Mouse (Mus musculus): ENCODE measurements around the gene Hnrnpa1.

Gene Hnrnpa1

DNA sequence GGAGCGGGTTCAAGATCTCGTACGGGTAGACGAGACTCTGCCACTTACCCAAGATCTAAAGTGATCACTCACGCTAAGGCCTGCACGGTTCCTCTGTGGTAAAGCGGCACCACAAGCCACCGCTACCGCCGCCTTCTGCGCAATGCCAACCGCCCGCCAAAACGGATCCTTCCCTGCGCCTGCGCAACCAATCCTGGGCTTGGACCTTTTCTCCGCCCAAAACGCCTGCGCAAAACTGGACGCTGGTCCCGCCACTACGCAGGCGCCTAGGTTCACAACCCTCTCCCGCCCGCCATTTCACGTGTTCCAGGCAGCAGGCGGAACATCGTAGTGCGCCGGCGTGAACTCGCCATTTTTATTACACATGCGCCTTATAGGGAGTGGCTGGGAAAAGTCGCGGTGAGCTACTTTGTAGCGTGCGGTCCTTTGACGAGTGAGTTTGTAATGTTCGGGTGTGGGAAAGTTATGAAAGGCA lies 510 bp upstream of the Hnrnpa1 start, which contains the start of gene Cbx5:
Cbx5 (minus strand) TSS at position 132 of the 475 bp plus-strand sequence.
- in situ Hi-C loops (cut with MboI, MseI), result loop anchor here in 1 of 2 experiments (25.0 kb wide), 1 partner anchor 727 kb away; the partner anchor contains the start of genes Gm10337, Map3k12, Npff and Tarbp2

GRCm38 (mm10) chr15:103241071-103242018 lies 1.1 kb downstream of the Hnrnpa1 start:
- in situ Hi-C loops (cut with MboI, MseI), result loop anchor here in 1 of 2 experiments (25.0 kb wide), 1 partner anchor 729 kb away; the partner anchor contains the start of genes Gm10337, Map3k12, Npff and Tarbp2

GRCm38 (mm10) chr15:103242885-103243284 lies 2.7 kb downstream of the Hnrnpa1 start:
- in situ Hi-C loops (cut with MboI, MseI), result loop anchor here in 1 of 2 experiments (25.0 kb wide), 1 partner anchor 731 kb away; the partner anchor contains the start of genes Gm10337, Map3k12, Npff and Tarbp2

GRCm38 (mm10) chr15:103245616-103246015 lies 5.4 kb downstream of the Hnrnpa1 start:
- in situ Hi-C loops (cut with MboI, MseI), result loop anchor here in 1 of 2 experiments (25.0 kb wide), 1 partner anchor 733 kb away; the partner anchor contains the start of genes Gm10337, Map3k12, Npff and Tarbp2

DNA sequence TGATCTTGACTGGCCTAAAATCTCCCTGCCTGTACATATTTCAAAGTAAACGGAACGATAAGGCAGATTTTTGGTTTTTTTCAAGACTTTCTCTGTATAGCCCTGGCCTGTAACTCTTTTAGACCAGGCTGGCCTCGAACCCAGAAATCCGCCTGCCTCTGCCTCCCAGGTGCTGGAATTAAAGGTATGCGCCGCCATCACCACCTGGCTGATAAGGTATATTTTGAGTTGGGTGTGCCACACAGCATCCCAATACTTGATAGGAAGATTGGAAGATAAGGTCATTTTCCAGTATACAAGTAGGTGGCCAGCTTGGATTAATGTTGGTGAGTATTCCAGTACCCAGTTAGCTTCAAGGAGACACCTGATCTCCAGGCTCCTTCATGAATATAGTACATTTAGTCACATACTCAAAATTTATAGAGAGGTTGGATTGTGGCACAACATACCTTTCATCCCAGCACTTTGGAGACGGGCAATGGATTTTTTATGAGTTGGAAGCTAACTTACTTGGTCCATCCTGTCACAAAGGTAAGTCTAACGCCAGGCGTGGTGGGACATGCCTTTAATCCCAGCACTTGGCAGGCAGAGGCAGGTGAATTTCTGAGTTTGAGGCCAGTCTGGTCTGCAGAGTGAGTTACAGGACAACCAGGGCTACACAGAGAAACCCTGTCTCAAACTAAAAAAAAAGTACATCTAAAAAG lies 7.0 kb downstream of the Hnrnpa1 start:
- in situ Hi-C loops (cut with MboI, MseI), result loop anchor here in 1 of 2 experiments (25.0 kb wide), 1 partner anchor 735 kb away; the partner anchor contains the start of genes Gm10337, Map3k12, Npff and Tarbp2

- in situ Hi-C loops (cut with MboI, MseI), result loop anchor here in 1 of 2 experiments (25.0 kb wide), 1 partner anchor 736 kb away; the partner anchor contains the start of genes Gm10337, Map3k12, Npff and Tarbp2
Measured at GRCm38 (mm10) chr15:103247782-103248400, 7.7 kb downstream of the Hnrnpa1 start.

DNA sequence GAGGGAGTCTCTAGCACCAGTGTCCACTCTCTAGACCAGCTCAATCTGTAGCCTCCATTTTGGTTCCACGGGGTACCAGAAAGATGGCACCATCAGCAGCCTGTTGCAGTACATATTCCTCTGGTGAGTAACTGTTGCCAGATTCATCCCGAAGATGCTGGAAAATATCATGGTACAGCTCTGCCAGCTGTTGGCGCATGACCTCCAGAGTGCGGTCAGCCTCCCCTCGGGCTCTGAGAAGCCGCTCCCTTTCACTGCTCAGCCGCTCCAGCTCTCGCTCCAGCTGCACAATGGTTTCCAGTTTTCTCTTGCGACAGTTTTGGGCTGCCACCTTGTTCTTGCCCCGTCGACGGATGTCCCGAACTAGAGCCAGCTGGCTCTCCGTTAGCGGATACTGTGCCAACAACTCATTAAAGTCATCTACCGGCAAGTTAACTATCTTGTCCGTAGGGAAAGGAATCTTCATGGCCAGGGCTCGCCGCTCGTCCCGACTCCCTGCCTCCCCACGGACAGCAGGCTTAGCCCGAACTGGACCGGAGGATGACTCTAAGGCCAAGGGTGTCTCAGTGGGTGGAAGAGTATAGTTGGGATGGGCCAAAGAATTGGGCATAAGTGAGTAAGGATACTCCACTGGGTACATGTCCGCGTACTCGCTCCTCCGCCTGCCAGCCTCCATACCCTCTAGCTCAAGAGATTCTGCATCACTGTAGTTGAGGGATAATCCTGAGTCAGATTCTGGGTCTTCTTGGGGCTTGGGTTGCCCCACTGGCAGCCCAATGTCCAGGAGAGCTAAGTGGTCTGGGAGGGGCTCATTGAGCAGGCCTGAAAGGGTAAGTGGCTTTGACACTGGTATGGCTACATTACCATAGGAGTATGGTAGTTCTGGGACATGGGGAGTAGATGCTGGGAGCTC lies 8.4 kb downstream of the Hnrnpa1 start:
- in situ Hi-C loops (cut with MboI, MseI), result loop anchor here in 1 of 2 experiments (25.0 kb wide), 1 partner anchor 736 kb away; the partner anchor contains the start of genes Gm10337, Map3k12, Npff and Tarbp2

GRCm38 (mm10) chr15:103249511-103249910 lies 9.3 kb downstream of the Hnrnpa1 start:
- in situ Hi-C loops (cut with MboI, MseI), result loop anchor here in 1 of 2 experiments (25.0 kb wide), 1 partner anchor 737 kb away; the partner anchor contains the start of genes Gm10337, Map3k12, Npff and Tarbp2

GRCm38 (mm10) chr15:103250195-103250740 lies 10.0 kb downstream of the Hnrnpa1 start:
- in situ Hi-C loops (cut with MboI, MseI), result loop anchor here in 1 of 2 experiments (5.0 kb wide), 1 partner anchor 57 kb away; no protein-coding TSS in a partner anchor

GRCm38 (mm10) chr15:103251595-103251994 lies 11.4 kb downstream of the Hnrnpa1 start:
- in situ Hi-C loops (cut with MboI, MseI), result loop anchor here in 1 of 2 experiments (5.0 kb wide), 1 partner anchor 56 kb away; no protein-coding TSS in a partner anchor

DNA sequence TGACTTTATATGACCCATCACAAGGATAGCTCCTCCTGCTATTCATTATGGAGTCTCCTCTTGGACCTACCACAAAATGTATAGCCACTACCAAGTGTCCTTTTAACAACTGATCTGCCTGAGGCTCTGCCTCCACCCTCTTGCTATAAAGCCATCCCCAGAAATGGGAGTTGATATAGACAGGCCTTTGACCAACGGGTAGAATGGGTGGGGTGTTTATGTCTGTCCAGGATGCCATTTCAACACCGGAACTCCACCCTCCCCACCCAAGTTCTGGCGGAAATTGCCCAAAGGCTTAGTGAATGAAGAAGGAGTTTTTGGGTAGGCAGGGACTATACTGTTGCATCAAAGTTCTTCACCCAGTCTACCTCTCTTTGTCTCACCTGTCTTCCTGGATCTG lies 12.4 kb downstream of the Hnrnpa1 start:
- in situ Hi-C loops (cut with MboI, MseI), result loop anchor here in 1 of 2 experiments (5.0 kb wide), 1 partner anchor 55 kb away; no protein-coding TSS in a partner anchor

- in situ Hi-C loops (cut with MboI, MseI), result loop anchor here in 1 of 2 experiments (5.0 kb wide), 1 partner anchor 54 kb away; no protein-coding TSS in a partner anchor
Measured at GRCm38 (mm10) chr15:103253352-103253751, 13.1 kb downstream of the Hnrnpa1 start.

DNA sequence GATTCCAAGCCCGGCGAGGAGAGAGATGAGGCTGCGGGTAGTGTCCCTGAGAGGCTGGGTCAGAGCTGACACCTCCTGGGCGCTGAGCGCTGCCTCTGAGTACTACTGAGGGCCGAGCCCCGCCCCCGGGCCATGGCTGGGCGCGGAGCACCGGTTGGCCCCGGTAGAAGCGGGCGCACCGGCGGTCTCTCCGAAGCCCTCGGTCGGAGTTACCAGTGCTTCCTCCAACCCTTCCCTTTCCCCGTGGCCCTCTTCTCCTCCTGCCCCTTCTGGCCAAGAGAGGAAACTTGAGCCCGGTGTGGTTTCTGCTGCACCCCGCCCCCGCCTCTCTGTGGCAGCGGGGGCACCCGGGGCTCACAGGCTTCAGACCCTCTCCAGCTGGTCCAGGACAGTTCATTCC lies 14.9 kb downstream of the Hnrnpa1 start:
- in situ Hi-C loops (cut with MboI, MseI), result no loop called here

DNA sequence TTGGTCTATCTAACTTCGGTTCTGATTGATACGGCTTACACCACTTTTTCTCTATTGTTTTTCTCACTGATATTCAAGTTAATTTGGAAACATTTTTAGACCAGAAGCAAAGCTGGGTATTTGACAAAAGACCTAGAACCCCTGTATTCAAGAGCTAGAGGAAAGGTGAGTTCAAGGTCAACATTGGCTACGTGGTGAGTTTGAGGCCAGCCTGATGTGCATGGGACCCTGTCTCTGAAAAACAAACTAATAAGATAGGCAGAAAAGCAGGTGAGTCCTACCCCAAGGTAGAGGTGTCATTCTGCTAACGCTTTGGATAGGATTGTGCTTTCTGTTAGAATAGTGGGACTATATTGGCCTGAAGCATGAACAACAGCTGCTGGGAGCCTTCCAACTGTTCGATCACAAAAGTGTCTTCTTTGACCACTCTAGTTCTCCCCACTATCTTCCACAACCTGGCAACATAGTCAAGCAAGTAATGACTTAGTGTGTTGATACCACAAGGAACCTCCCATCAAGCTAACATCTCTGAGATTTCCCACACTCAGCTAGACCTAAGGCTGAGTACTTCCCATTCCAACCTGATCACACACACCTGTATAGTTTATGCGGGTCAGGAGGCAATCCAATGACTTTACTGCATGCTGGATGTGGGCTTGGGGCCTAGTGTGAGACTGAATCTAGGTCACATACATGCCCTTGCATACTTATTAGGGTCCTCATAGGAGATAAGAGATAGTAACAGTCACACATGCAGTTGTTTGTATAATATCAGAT lies 16.2 kb downstream of the Hnrnpa1 start:
- in situ Hi-C loops (cut with MboI, MseI), result no loop called here

DNA sequence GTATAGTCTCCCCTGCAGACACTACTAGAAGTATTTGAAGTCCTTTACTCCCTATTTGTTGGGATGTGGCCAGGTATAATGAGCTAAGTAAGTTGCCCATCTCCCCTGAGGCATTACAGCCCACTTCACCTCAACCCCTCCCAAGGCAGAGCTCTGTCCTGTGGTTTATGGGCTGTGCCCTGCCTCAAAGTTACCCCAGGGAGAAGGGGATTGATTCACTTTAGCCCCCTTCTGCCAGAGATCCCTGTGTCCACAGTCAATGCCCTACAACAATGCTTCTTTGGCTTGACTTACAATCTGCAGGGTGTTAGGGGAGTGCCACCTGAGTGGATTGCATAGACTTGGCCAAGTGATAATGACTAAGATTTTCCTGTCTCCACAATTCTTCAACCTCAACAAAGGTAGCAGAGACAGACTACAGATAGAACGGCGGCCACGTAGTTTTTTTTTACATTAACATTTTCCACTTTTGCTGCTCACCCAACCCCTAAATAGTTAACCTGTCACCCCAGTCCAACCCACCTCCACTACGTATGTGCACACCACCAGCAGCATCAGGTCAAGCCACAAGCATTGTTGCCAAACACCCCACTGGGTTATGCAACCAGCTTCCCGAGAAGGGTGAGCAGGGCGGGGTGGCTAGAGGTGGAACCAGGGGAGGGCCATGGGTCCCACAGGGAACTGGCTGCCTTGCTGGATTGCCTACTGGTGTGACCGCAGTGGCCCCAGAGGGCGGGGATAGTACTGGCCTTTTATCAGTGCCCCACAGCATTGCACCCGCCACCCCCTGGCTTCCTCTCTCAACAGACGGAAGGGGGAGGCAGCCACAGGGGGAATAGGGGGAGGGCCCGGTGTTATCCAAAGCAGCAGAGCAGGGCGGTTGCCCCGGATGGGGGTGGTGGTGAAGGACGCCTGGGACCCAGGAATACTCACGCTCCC lies 17.8 kb downstream of the Hnrnpa1 start, which contains the start of gene Nfe2:
Nfe2 (minus strand) TSS at position 614 of the 939 bp plus-strand sequence.
- in situ Hi-C loops (cut with MboI, MseI), result no loop called here

GRCm38 (mm10) chr15:103259162-103259561 lies 18.9 kb downstream of the Hnrnpa1 start:
- in situ Hi-C loops (cut with MboI, MseI), result no loop called here

- in situ Hi-C loops (cut with MboI, MseI), result no loop called here
Measured at GRCm38 (mm10) chr15:103259989-103260388, 19.8 kb downstream of the Hnrnpa1 start.
